Mouse (Mus musculus): ENCODE results near the gene Stab1. TPM values are rescaled to one million over a fixed set of nuclear protein-coding genes. Genes with fewer than 3 reads are reported as not detected.
A peak's percentile ranks its signal among the peaks of the same experiment; 100 is the strongest.

The Stab1 gene
- 10 to 100 TPM; 63.2 to 64.1 TPM for total RNA-seq (2021)
- long read RNA-seq, experiment 1, partial matches to known transcripts, result 2 of 6 reads
- long read RNA-seq, experiment 1, other reads (novel, unspliced or antisense), result 3 of 6 reads
- long read RNA-seq, experiment 2, partial matches to known transcripts, result 6 of 9 reads
- long read RNA-seq, experiment 2, other reads (novel, unspliced or antisense), result 2 of 9 reads

DNA sequence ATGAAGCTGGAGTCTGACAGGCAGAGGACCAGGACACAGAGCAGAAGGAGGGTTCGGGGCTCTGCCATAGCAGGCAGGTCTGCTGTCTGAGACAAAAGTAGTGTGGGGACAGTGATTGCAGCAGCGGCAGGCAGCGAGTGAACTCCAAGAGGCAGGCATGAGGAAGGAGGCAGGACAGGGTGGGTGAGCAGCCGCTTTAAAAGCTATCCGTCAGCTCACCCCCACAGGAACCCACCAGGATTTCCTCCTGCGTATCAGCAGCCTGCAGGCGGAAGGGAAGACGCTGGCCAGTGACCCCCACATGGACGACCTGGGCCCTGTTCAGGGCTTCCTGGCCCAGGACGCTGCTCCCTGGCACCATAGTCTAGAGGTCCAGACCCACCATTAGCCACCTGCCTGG lies at the start of gene Stab1:
Gene Stab1 (minus strand): TSS at position 217 of the 400 bp plus-strand sequence.
- DNase-seq, result peak; percentile 70 to 87

DNA sequence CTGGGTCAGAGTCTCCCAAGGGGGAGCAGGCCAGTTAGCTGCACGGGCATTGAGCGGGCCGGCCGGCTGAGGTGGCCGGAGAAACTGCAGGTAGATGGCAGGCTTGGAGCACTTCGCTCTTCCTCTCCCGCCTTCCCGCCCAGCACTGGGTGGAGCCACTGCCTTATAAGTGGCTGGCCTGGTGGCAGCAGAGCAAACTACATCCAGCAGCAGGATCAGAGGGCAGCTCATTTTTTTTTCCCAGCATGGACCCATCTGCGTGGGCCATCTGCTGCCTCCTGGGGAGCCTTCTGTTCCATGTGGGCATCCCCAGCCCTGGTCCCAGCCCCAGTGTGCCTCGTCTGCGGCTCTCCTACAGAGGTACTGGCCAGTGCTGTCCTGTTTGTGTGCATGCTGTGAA lies 49.2 kb upstream of the Stab1 start, which contains the start of gene Sema3g:
Gene Sema3g (plus strand): TSS at position 195 of the 400 bp plus-strand sequence.
- DNase-seq, result peak; percentile 61 to 70

DNA sequence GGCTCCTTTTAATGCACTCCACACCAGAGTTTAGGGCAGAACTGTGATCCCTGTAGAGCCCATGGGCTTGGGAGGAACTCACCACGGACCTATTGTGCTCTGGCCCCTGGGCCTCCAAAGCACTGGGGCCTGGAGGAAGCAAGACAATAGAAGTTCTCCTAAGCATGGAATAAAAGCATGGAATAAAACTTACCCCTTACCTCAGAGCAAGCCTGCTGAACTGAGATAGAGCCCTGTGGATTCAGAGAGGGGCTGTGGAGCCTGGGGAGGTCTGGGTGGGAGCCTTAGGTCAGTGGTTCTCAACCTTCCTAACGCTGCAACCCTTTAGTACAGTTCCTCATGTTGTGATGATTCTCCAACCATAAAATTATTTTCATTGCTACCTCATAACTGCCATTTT lies 48.4 kb upstream of the Stab1 start, which contains the start of gene Nisch:
Gene Nisch (minus strand): TSS at position 101 of the 400 bp plus-strand sequence.
- no peak for DNase-seq

DNA sequence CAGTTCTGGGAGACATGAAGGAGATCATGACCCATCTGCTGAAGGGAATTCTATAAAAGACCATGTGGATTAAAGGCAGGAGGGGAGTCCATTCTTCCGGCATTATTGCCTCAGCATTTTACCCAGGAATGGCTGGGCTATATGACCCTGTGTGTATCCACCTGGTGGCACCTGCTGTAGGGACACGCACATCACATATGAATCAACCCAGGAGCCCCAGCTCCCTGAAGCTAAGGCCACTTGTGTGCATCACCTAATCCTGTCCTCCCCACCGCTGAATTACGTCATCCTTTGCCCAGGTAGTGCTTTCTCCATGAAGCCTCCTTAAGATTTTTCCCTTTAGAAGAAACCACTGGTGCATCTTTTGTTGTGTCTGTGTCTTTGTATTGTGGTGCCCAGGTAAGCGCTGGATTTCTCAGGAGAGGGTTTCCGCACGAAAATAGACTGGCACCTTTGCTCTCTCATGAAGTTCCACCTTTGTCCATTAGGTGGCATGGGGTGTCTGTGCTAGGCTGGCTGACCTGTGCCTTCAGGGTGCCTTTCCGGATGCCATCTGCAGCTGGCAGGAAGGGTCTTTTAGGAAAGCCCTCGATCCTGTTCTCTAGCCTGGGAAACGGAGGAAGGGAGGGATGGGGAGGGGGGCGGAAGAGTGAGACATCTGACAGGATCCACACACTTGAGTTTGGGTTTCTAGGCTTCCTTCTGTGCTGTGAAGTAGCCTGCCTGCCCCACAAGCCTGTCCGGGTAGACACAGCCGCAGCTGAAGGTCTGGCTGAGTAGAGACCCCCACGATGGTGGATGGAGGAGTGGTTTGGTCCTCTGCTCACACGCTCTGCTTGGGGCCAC lies 46.9 kb upstream of the Stab1 start:
- peak; percentile 70 to 84 for DNase-seq

DNA sequence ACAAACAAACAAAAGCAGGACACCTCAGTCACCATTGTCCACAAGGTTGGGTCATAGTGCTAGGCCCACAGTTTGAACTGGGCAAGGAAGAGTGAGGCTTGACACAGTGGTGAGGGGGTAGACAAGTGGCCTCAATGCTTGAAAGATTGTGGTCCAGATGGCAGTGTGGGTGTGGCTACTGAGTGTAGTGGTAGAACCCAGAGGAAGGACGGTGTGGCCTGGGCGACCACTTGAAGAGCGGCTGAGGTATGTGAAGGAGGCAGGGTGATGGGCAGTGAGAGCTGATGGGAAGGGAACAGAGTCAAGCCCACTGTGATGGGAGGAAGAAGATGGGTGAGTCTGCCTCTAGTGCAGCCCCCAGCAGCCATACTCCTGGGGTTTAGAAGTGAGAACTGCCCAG lies 46.2 kb upstream of the Stab1 start:
- no peak for DNase-seq

DNA sequence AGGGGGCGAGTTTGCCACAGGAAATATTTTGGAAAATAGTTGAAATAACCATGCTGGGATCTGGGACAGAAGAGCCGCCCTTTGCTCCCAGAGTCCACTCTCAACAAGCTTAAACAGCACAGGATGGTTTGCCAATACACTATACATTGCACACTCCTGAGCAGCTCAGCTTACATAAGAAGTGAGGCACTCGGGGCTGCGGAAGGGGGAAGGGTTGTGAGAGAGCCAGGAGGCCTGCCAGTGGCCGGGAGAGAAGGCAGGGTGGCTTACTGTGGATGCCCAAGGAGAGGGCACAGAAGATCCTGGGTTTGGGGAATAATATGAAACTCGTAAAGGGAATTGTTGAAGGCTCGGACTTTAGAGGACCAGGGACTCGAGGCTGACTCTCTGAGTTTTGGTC lies 45.4 kb upstream of the Stab1 start:
- DNase-seq, result no peak

DNA sequence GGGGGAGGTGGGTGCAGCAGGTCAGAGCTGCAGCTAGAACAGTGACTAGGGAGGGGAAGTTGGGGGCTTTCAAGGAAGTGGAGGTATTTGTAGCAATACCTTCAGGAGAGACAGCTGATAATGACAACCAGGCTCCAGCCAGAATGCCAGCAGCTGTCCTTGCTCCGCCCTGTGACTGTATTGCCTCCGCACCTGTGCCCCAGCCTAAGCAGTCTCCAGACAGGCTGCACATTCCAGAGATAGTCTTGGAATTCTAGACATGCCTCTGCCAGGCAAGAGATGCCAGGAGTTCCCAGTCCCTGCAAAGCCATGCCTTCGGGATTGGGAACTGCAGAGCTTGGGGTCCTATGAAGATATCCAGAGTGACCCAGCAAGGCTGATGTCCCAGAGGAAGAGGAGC lies 44.1 kb upstream of the Stab1 start:
- DNase-seq, result no peak

DNA sequence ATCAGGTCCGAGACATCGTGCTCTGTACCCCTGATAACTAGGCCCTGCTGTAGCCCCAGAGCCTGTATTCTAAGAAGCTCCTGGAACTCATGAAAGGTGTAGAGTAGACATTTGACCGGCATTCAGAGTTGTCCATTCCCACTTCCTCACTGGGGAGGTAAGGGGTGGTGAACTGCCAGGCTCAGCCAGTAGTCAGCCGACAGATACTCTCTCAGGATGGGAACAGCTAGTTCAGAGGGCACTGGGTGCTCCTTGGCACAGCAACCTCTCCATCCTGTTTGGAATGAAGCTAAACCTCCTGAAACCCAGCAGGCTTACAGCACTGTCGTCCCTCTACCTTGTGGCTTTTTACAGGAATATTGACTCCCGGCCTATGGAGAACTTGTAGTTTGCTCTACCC lies 43.4 kb upstream of the Stab1 start:
- DNase-seq, result no peak

DNA sequence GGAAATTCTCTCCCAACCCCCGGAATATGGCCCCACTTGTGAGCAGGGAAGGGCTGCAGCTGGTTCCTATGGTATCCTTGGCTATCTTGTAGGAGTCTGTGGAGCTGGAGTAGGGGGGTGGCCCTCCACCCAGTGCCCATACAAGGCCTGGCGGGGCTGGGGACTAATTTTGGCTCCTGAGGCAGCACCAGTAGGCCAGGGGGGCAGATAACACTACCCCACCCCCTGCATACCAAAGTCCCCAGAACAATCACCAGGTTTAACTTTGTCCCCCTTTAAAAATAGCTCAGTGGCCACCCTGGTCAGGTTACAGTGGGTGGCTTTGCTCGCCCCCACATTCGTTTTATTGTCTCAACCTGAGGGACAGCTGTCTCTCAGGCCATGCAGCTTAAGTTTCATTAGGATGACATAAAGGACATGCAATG lies 40.7 kb upstream of the Stab1 start:
- DNase-seq, result peak; percentile 69 to 83

DNA sequence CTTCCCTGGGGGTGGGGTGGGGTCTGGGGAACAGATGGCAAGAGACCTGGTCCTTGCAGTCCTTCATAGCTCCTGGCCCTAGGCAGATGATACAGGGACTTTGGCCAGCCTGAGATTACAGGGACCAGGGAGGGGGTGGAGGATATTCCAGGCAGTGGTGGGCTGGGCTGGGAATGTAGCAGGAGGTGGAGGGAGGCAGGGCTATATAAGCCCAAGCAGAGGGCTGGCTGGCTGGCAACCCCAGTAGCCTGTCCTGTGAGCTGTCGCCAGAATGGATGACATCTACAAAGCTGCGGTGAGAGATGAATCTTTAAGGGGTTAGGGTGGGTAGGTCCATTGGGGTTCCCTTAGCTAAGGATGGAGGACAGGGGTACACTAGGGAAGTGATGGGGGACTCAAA lies 39.6 kb upstream of the Stab1 start, which contains the start of gene Tnnc1:
Gene Tnnc1 (plus strand): TSS at position 229 of the 400 bp plus-strand sequence.
- DNase-seq, result peak; percentile 66 to 75

DNA sequence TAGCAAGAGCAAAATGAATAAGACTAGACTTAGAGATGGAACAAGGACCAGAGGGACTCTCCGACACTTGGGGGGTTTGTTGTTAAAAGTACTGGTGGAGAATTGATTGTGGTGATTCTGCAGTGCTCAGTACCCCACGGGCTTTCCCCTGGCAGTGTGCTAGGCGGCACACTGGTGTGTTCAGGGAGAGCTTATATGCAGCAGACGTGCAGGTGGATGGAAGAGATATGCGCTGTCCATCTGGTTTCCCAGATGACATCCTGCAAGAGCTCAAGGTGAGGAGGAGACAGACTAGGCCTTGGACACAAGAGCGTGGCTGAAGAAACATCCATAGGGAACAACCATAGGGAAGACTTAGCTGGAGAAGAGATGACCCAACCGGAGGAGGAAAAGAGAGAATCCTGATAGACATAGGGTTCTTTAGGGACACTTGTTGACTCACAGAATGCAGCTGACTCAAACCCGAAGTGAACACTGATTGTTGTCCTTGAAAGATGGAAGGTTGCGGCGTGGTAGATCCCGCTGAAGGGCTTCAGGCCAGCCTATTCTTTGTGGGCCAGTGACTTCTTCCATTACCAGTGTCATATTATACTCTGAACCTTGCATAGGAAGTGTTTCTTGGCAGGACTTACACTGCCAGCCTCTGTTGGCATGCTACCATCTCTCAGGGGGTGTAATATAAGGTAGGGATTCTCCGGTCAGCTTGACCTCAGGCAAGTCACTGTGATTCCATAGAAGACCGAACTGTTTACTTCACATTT lies 38.8 kb upstream of the Stab1 start:
- peak in 1 of 2 experiments; percentile 46 for DNase-seq

DNA sequence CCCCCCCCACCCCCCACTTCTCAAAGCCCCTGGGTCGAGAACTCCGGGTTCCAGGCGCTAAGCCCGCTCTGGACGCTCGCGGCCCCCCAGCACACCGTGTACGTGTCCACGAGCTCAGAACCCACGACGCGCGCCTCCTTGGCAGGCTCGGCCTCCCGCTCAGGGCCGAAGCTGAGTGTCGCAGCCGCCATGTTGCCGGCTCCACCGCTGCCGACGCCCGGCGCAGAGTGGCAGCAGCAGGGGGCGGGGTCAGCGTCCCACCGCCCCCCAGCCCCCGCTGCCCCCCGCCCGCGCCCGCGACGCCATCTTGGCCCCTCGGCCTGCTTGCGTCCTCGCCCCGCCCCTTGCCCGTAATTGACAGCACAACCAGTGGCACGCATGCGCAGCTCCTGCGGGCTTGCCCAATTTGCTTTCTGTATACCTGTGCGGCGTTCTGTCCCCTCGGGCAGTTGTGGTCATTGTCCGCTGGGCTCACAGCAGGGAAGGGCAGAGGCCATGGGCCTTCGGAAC lies 38.1 kb upstream of the Stab1 start:
- peak; percentile 96 to 98 for DNase-seq

DNA sequence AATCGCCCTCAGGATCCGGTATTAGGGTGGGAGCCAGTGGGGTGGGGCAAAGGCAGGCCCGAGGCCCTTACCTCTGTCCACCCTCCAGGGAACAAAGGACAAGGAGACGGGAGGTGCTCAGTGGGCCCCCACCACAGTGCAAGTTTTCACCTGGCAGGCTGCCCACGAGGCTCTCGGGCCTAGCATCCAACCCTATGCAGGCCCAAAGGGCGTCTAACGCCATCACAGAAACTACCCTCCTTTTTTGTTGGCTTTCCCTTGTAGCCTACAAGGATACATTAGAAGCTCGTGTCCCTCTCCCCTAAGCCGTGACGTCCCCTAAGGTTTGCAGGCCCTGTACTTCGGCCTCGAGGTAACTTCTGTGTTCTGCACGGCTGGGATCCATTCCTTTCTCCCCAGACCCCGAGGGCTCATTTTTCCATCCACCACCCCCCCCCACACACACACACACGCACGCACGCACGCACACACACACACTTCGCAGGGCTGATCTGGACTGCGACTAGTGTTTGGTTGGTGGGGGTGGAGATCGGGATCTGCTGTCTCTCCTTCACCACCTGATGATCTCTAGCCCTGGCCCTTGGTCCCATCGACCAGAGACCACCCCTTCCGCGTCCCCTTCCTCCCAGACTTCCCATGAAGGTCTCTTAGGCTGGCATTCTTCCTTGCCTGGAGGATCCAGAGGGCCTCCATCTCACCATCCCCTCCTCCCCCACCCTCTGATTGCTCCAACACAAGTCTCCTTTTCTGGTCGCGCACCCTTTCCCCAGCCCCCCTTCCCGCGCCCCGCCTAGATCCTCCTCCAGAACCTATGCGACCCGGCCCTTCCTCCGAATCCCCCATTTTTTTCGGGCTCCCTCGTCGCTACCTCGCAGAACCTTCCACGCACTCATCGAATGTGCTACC lies 37.4 kb upstream of the Stab1 start:
- peak; percentile 61 to 75 for DNase-seq

DNA sequence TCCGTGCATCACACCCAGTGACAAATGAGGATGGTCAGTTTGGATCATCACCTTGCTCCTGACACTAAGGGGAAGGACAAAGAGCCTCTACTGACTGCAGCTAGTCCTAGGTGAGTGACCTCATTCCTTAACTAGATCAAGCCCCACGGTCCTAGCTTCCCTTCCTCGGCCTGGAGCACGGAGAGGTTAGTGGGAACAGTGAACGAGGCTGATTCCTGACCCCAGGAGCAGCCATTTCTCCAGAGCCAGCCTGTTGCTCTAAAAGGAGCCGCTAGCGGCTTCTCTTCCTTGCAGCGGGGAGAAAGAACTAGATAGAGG lies 36.8 kb upstream of the Stab1 start:
- no peak for DNase-seq

DNA sequence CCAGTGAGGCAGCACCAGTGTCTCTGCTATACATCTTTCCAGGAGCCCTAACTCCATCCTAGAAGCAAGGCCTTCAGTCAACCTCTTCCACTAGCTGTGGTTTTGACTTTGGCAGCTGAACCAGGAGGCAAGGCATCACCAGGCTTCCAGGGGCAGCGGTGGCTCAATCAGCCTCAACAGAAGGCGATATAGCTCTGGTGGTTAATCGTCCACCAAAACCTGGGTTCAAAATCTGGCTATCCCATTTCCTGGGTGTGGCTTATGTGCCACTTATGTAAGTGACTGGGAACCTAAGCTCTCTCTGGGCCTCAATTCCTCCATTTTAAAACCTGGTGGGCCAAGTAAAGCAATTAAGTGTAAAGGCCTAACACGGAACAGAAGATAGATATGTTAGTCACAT lies 36.4 kb upstream of the Stab1 start:
- no peak for DNase-seq

DNA sequence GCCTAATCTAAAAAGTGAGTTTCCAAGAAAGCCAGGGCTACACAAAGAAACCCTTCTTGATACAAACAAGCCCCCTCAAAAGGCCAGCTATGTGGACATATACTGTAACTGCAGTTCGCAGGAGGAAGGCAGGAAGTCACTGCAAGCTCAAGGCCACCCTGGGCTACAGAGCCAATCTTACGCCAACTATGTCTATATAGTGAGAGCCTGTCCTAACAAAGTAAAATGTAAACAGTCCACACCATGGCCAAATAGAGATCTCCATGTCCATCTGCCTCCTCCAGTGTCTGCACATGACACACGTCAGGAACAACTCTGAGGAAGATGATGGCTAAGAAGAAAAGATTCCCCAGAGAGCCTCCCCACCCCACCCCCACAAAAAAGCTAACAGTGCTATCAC lies 31.6 kb upstream of the Stab1 start:
- DNase-seq, result no peak

DNA sequence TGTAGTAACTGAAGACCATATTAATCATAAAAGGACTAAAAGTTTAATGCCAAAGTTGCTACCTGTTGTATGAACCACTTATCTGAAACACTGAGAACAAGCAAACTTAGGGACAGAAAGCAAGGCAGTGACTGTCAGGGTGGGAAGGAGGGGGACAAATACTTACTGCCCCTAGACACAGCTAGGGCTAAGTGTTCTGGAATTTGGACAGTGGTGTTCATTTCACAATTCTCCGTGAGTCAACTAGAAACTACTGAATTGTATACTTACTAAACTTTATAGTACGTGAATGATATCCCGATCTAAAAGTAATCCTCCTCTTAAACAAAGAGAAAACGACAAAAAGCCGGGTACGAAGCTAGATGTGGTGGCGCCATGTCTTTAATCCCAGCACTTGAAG lies 31.2 kb upstream of the Stab1 start:
- DNase-seq, result no peak

DNA sequence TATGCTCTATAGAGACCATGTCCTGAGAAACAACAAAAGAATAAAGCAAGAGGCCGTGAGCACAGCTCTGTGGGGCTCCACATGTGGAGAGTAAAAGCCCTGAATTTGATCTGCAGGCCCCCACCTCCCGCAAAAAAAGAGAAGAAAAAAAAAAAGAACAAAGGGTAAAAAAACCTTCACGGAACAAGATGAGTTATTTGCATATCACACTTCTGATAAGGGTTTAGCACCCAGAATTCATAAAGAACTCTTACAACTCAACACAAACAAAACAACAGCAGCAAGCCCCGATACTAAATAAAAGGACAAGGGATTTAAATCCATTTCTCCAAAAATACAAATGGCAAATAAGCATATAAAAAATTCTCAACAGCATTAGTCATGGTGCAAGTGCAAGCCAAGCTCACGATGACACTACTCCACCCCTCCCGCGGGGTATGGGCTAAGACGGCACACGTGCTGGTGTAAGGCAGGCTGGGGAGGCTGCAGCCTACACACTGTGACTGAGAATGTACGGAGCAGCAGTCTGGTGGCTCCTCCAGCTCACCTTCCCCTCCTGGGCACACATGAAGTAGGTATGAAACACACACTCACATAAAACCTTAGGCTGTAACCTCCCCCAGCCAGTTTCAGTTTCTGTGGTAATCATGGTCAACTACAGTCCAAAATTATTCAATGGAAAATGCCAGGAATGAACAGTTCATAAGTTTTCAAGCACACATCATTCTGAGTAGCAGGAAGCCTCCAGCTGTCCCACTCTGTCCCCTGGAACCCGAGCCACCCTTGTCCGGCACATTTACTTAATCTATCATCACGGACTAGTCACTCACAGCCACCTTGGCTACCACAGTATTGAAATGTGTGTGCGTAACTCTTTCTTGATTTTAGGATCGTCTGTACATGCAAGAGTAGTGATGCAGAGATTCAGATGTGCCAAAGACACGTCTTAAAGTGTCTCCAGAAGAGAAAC lies 29.4 kb upstream of the Stab1 start:
- peak; percentile 68 to 70 for DNase-seq

DNA sequence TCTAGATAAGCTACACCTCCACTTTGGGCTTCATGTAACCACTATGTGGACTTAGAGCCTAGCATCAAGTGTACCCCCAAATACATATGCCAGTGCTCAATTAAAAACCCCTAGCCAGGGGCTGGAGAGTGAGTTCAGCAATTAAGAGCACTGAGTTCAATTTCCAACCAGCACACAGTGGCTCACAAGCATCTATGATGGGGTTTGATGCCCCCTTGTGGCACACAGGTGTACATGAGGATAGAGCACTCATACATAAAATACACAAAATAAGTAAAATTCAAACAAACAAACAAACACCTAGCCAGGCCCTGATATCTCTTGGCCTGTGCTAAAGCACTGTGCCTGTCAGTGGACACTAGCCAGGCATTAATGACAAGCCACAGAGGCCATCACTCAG lies 27.5 kb upstream of the Stab1 start:
- no peak for DNase-seq

DNA sequence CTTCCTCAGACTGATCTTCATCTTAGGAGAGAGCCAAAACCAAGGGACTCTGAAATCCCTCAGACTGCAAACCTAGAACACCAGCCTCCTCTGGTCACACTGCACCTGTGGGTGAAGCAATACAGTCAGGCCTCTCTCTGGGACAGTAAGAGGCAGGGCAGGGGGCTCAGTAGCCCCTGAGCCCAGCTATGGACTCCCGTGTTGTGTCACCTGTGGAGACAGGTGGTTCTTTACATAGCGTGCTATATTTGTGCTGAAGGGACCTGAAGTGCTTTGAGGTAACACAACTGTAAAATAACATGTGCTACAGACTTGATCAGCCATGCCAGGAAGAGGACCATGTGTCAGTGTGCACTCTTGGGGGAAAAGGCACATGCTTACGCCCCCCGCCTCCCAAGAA lies 27.1 kb upstream of the Stab1 start:
- DNase-seq, result no peak

Data from heart, adult 18-20 months (tissue).